Mouse (Mus musculus): ENCODE results near the gene Arl4a.

GRCm38 (mm10) chr12:39979066-39979465 is 58.8 kb downstream of the Arl4a start:
- TF ChIP-seq CTCF (IDR thresholded peaks at IDR 0.05; ENCODE audit: low read depth, low read length): no peak
- no peak for TF ChIP-seq GATA1 (IDR thresholded peaks at IDR 0.05; ENCODE audit: borderline replicate concordance, low read length)
- TF ChIP-seq TAL1 (conservative IDR thresholded peaks at IDR 0.05; ENCODE audit: low read depth, low read length): no peak
- TF ChIP-seq GATA2 (IDR thresholded peaks at IDR 0.05; ENCODE audit: borderline replicate concordance, low read depth, low read length): no peak
- TF ChIP-seq POLR2AphosphoS5 (IDR thresholded peaks at IDR 0.05; ENCODE audit: insufficient replicate concordance, low read depth, low read length): no peak

Measured in G1E (cell line).